Mouse (Mus musculus): Measurements from ENCODE around the gene Gm10134. TPM values are rescaled to one million over a fixed set of nuclear protein-coding genes. Genes with fewer than 3 reads are reported as not detected.
"Not testable (repeated sequence)": the region's sequence is repeated elsewhere in the genome, so short reads cannot be mapped to it uniquely, and the experiment has no call there.

The Gm10134 gene
- polyA plus RNA-seq, 1 experiment from 2014 or later = 0.73 TPM

DNA sequence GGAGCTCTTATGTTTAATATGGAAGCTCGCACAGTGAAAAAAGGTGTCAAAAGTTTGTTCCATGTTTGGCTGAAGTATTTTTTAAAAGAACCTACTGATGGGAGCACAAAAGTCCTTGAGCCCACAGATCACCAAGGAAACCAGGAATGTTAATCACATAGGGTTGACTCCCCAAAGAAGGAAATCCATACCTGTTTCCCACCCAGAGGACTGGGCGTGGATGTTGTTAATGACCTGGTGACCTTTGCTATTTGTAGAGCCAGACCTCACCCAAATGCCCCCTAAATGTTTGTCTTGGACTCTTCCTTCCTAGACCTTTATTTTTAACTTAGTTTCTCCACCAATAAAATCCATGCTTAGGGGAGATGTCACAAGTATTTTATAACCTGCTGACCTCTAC is 35.3 kb upstream of the Gm10134 start:
- no peak overlapping the region for H3K4me3 ChIP-seq (ENCODE audit: low read depth, low read length)
- ATAC-seq (ENCODE audit: low FRiP score) (no peak), DNase-seq (ENCODE audit: low spot score) (no peak)
- H3K36me3 ChIP-seq (ENCODE audit: control insufficient read depth, insufficient read depth, low read length) = peaks cover 8% of the 10 kb centered on the region
- H3K4me1 ChIP-seq (replicated peaks; ENCODE audit: control insufficient read depth, insufficient read depth, low read length) = peaks cover 10% of the 10 kb centered on the region; the same call in 1 of the 2 replicates
- H3K9me3 ChIP-seq (ENCODE audit: control insufficient read depth, low read length) = no peaks in the 10 kb centered on the region
- H3K9ac ChIP-seq (ENCODE audit: low read depth, low read length) = no peak overlapping the region
- no peaks in the 10 kb centered on the region for H3K27me3 ChIP-seq (ENCODE audit: control insufficient read depth, insufficient read depth, low read length)
- WGBS = 92% methylated on average over 2 of the region's 2 CpGs
- H3K27ac ChIP-seq (ENCODE audit: low read depth, low read length) = no peak overlapping the region
- no peak overlapping the region for H3K4me2 ChIP-seq (replicated peaks; ENCODE audit: low read depth, low read length)

DNA sequence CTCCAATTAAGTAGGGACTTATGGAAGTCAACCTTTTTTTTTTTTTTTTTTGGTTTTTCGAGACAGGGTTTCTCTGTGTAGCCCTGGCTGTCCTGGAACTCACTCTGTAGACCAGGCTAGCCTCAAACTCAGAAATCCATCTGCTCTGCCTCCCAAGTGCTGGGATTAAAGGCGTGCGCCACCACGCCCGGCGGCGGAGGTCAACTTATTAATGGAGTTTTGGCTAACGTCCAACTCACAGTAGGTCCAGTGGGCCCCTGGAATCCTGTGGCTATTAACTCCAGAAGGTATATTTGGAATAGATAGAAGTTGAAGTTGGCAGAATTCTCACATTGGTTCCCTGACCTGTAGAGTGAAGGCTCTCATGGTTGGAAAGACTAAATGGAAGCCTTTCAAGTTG is 33.9 kb upstream of the Gm10134 start:
- not testable (repeated sequence) for H3K4me1 ChIP-seq (replicated peaks; ENCODE audit: control insufficient read depth, insufficient read depth, low read length); H3K27ac ChIP-seq (ENCODE audit: low read depth, low read length); H3K36me3 ChIP-seq (ENCODE audit: control insufficient read depth, insufficient read depth, low read length); H3K9me3 ChIP-seq (ENCODE audit: control insufficient read depth, low read length); H3K4me2 ChIP-seq (replicated peaks; ENCODE audit: low read depth, low read length); H3K9ac ChIP-seq (ENCODE audit: low read depth, low read length); DNase-seq (ENCODE audit: low spot score); H3K27me3 ChIP-seq (ENCODE audit: control insufficient read depth, insufficient read depth, low read length); ATAC-seq (ENCODE audit: low FRiP score); H3K4me3 ChIP-seq (ENCODE audit: low read depth, low read length)
- whole genome bisulfite sequencing = 94% methylated on average over 8 of the region's 8 CpGs

DNA sequence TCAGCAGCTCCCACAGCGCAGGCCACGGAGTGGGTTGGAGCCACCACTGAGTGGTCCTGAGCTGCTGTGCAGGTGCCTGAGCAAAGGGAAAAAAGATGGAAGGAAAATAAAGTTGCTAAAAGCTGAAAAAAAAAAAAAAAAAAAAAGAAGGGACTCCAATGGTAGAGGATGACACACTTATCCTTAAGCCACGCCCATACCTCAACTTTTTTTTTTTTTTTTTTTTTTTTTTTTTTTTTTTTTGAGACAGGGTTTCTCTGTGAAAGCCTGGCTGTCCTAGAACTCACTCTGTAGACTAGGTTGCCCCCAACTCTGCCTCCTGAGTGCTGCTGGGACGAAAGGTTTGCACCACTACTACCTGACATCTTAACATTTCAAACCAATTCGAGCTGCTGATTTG is 27.9 kb upstream of the Gm10134 start:
- H3K36me3 ChIP-seq (ENCODE audit: control insufficient read depth, insufficient read depth, low read length); H3K27me3 ChIP-seq (ENCODE audit: control insufficient read depth, insufficient read depth, low read length); H3K27ac ChIP-seq (ENCODE audit: low read depth, low read length); H3K4me3 ChIP-seq (ENCODE audit: low read depth, low read length); H3K9me3 ChIP-seq (ENCODE audit: control insufficient read depth, low read length); ATAC-seq (ENCODE audit: low FRiP score); H3K4me1 ChIP-seq (replicated peaks; ENCODE audit: control insufficient read depth, insufficient read depth, low read length); H3K4me2 ChIP-seq (replicated peaks; ENCODE audit: low read depth, low read length); DNase-seq (ENCODE audit: low spot score); H3K9ac ChIP-seq (ENCODE audit: low read depth, low read length): not testable (repeated sequence)
- WGBS = 90% methylated on average over 5 of the region's 5 CpGs

DNA sequence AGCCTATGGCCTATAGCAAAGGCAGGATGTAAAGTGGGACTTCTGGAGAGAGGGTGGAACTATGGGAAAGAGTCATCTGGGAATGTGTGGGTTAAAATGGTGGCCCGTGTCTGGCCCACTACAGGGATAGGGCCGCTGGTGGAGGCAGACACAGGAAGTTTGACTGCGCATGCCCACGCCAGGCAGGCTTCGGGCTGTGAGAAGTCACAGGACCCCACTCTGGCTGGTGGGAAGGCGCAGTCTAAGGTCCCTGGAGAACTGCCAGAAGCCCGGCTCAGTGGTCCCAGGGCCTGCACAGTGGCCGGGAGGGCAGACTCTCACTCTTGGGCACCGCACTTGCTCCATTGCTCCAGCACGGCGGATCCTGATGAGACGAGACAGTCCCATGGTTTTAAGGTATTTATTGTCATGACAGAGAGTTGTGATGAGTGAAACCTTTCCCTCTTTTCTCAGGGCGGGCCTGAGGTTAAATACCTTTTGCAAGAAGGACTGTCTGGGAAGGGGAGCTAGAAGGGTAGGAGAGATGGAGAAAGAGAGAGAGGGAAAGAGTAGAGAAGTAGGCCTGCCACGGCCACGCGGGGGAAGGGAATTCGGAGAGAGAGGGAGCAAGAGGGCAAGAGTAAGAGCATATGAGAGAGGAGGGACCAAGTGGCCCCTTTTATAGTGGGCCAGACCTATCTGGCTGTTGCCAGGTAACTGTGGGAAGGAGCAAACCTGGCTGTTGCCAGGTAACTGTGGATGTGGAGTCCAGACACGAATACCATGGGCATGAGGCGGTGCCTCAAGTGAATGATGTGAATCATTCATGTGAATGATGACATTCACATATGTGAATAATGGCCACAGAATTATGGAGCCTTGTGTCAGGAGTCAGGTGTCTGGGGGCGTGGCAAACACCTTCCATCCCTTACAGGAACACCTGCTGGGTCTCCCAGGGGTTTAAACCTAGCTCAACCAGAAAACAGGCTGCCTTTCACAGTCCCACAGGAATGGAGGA is 26.4 kb upstream of the Gm10134 start:
- no peaks in the 10 kb centered on the region for H3K36me3 ChIP-seq (ENCODE audit: control insufficient read depth, insufficient read depth, low read length)
- ATAC-seq (ENCODE audit: low FRiP score) = no peak
- no peak overlapping the region for H3K4me2 ChIP-seq (replicated peaks; ENCODE audit: low read depth, low read length)
- no peaks in the 10 kb centered on the region for H3K9me3 ChIP-seq (ENCODE audit: control insufficient read depth, low read length)
- no peak for DNase-seq (ENCODE audit: low spot score)
- 81% methylated on average over 20 of the region's 20 CpGs for WGBS
- no peak overlapping the region for H3K27ac ChIP-seq (ENCODE audit: low read depth, low read length)
- H3K4me1 ChIP-seq (replicated peaks; ENCODE audit: control insufficient read depth, insufficient read depth, low read length) = no peaks in the 10 kb centered on the region
- no peak overlapping the region for H3K9ac ChIP-seq (ENCODE audit: low read depth, low read length)
- H3K27me3 ChIP-seq (ENCODE audit: control insufficient read depth, insufficient read depth, low read length) = no peaks in the 10 kb centered on the region
- no peak overlapping the region for H3K4me3 ChIP-seq (ENCODE audit: low read depth, low read length)

DNA sequence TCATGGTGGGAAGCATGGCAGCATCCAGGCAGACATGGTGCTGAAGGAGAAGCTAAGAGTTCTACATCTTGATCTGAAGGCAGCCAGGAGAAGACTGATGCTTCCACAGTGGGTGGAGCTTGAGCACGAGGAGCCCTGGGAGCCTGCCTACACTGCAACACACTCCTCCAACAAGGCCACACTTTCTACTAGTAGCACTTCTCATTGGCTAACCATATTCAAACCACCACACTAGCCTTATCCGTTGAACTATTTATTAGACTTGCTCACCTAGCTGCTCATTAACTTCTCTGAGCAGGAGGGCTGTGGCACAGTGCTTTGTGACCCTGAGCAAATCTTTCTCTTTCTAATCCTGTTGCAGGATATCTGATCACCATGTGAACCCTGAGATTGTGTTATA is 22.0 kb upstream of the Gm10134 start:
- Histone ChIP-seq H3K27ac (ENCODE audit: low read depth, low read length) (no peak overlapping the region), H3K4me3 (ENCODE audit: low read depth, low read length) (no peak overlapping the region), H3K4me2 (replicated peaks; ENCODE audit: low read depth, low read length) (no peak overlapping the region), H3K9ac (ENCODE audit: low read depth, low read length) (no peak overlapping the region), H3K9me3 (ENCODE audit: control insufficient read depth, low read length) (no peaks in the 10 kb centered on the region), H3K36me3 (ENCODE audit: control insufficient read depth, insufficient read depth, low read length) (no peaks in the 10 kb centered on the region), H3K4me1 (replicated peaks; ENCODE audit: control insufficient read depth, insufficient read depth, low read length) (no peaks in the 10 kb centered on the region), H3K27me3 (ENCODE audit: control insufficient read depth, insufficient read depth, low read length) (no peaks in the 10 kb centered on the region)
- 70% methylated on average over 2 of the region's 2 CpGs for WGBS
- DNase-seq (ENCODE audit: low spot score) (no peak), ATAC-seq (ENCODE audit: low FRiP score) (no peak)

DNA sequence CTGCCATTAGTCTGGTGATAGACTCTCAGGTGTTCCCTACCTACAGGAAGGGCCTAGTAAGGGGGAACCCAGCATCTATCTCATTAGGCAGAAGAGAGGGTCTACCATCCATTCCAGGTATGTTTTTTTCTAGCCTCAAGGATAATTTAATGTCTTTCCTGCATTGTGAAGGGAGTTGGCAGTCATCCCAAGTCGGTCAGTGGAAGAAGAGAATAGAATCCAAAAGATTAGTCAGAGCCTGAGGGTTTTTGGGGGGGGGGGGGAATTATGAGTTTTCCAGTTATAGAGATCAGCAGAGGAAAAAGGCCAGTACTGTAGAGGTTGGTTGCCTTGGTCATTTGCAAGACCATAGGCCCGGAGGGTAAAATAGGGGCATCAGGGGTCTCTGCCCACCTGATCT is 11.4 kb upstream of the Gm10134 start:
- Histone ChIP-seq H3K4me2 (replicated peaks; ENCODE audit: low read depth, low read length) (no peak overlapping the region), H3K27ac (ENCODE audit: low read depth, low read length) (no peak overlapping the region), H3K9ac (ENCODE audit: low read depth, low read length) (no peak overlapping the region), H3K9me3 (ENCODE audit: control insufficient read depth, low read length) (no peaks in the 10 kb centered on the region), H3K4me3 (ENCODE audit: low read depth, low read length) (no peak overlapping the region), H3K27me3 (ENCODE audit: control insufficient read depth, insufficient read depth, low read length) (no peaks in the 10 kb centered on the region), H3K4me1 (replicated peaks; ENCODE audit: control insufficient read depth, insufficient read depth, low read length) (no peaks in the 10 kb centered on the region), H3K36me3 (ENCODE audit: control insufficient read depth, insufficient read depth, low read length) (no peaks in the 10 kb centered on the region)
- WGBS = 83% methylated on average over 2 of the region's 2 CpGs
- DNase-seq (ENCODE audit: low spot score) (no peak), ATAC-seq (ENCODE audit: low FRiP score) (no peak)

DNA sequence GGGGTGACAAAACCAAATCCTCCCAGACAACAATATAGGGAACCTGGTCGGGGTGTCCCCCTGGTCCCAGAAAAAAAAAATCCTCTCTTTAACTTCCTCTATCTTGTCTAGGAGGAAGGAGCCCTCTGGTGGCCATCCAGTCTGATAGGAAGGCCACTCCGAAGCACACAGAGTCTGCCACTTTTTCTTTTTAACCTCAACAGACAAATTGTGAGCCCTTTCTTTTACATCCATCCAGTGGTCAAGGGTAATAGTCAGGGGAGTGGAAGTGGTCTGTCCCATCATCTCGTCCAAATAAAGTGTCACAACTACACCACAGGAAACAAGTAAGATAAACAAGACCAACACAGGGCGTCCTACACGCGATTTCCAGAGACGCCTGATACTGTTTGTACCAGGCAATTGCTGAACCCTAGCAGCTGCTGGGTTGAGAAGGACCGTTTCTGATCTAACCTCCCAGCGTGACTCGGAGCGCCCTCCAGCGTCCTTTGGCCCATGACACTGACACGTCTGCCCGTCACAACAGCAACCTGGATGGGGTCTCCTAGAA is 10.6 kb upstream of the Gm10134 start:
- Histone ChIP-seq H3K27ac (ENCODE audit: low read depth, low read length) (no peak overlapping the region), H3K27me3 (ENCODE audit: control insufficient read depth, insufficient read depth, low read length) (no peaks in the 10 kb centered on the region), H3K4me1 (replicated peaks; ENCODE audit: control insufficient read depth, insufficient read depth, low read length) (no peaks in the 10 kb centered on the region), H3K4me2 (replicated peaks; ENCODE audit: low read depth, low read length) (no peak overlapping the region), H3K36me3 (ENCODE audit: control insufficient read depth, insufficient read depth, low read length) (no peaks in the 10 kb centered on the region), H3K9me3 (ENCODE audit: control insufficient read depth, low read length) (no peaks in the 10 kb centered on the region), H3K9ac (ENCODE audit: low read depth, low read length) (no peak overlapping the region), H3K4me3 (ENCODE audit: low read depth, low read length) (no peak overlapping the region)
- no peak for ATAC-seq (ENCODE audit: low FRiP score)
- DNase-seq (ENCODE audit: low spot score) = no peak
- 87% methylated on average over 14 of the region's 14 CpGs for WGBS

DNA sequence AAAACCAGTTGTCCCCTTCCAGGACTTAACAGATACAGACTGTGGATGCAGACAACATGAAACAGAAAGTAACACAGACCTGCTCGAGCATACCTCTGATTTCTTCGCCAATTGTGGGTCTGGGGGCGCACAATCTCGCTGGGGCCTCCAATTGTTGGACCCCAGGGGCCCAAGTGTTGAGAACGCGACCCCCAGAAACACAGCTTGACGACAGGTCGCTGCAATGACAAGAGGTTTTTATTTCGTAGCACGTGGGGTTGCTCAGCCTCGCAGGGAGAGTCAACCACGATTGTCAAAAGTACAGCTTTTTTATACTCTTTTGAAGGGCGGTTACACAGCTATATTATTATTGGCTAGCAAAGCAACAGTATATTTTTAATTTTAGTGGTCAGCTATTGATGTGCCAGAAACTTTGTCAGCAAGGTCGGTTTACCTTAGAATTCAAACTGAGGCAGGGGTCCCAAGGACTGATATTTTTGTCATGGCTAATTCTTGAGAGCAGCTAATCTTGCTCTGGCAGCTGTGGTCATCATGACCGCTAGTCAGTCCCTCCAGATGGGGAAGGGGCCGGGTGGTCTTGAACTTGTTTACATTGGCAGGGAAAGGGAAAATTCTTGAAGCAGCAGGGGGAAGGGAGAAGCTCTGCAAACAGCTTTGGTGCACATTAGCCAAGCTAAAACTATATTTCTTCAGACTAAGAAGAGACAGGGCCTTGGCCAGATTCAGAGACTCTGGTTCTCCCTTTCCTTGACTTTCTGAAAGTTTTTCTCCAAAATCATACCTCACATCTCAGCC is 9.9 kb upstream of the Gm10134 start:
- H3K27ac ChIP-seq (ENCODE audit: low read depth, low read length) = no peak overlapping the region
- H3K4me3 ChIP-seq (ENCODE audit: low read depth, low read length) = no peak overlapping the region
- ATAC-seq (ENCODE audit: low FRiP score) (no peak), DNase-seq (ENCODE audit: low spot score) (no peak)
- H3K4me1 ChIP-seq (replicated peaks; ENCODE audit: control insufficient read depth, insufficient read depth, low read length) = no peaks in the 10 kb centered on the region
- 88% methylated on average over 16 of the region's 16 CpGs for WGBS
- H3K36me3 ChIP-seq (ENCODE audit: control insufficient read depth, insufficient read depth, low read length) = no peaks in the 10 kb centered on the region
- no peaks in the 10 kb centered on the region for H3K9me3 ChIP-seq (ENCODE audit: control insufficient read depth, low read length)
- no peaks in the 10 kb centered on the region for H3K27me3 ChIP-seq (ENCODE audit: control insufficient read depth, insufficient read depth, low read length)
- H3K9ac ChIP-seq (ENCODE audit: low read depth, low read length) = no peak overlapping the region
- no peak overlapping the region for H3K4me2 ChIP-seq (replicated peaks; ENCODE audit: low read depth, low read length)

Data from hindbrain, embryonic 11.5 days (tissue).